Mouse (Mus musculus) neutrophil, adult 59 days (primary cell): Measurements from ENCODE around the gene Ccdc122. TPM values are rescaled to one million over a fixed set of nuclear protein-coding genes. Genes with fewer than 3 reads are reported as not detected.

Experiments used
- total RNA-seq, 2 experiments: library from RNA; stranded (reverse); gene quantifications; 1 replicate in 1 of 2; 2 replicates in 1 of 2; pipeline ENCODE4 v1.2.4; 2023

The Ccdc122 gene
- total RNA-seq = under 1 TPM; 0.29 to 0.42 TPM

DNA sequence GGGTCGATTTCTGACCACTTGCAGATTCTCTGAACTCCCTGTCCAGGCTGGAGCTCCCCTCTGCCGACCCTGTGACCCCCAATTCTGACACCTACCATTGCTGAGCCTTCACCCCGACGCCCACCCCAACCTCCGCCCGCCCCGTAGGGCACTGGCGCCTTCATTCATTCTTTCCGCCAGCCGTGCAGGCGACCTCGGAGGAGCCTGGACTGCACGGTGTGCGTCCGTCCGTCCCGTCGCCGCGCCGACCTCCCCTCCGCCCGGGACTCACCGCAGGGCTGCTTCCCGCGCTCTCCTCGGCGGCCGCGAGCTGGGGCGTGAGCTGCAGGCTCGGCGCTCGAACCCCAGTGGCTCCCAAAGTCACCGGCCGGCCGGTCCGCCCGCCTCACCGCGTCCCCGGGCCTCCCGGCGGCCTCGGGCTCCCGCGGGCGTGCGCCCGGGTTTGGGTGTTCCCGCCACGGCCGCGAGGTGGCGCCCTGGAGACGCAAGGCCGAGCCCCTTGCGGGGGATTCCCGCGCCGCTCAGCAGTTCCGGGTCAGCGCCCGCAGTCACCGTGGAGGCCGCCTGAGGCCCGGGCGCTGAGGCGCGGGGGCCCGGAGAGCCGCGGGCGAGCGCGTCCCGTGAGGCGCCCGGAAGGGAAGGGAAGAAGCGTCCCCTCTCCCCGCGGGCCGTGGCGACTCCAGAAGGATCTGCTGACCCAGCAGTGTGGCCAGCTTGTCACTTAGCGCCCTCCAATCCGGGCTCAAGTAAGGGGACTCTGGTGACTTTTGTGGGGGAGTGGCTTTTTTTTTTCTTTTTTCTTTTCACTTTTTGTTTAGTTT is at the start of gene Ccdc122, which contains the start of gene Lacc1:
Gene Ccdc122, plus strand, starts transcription at position 547 of the 821 bp plus-strand sequence.
Gene Lacc1, minus strand, starts transcription at position 679 of the 821 bp plus-strand sequence.

DNA sequence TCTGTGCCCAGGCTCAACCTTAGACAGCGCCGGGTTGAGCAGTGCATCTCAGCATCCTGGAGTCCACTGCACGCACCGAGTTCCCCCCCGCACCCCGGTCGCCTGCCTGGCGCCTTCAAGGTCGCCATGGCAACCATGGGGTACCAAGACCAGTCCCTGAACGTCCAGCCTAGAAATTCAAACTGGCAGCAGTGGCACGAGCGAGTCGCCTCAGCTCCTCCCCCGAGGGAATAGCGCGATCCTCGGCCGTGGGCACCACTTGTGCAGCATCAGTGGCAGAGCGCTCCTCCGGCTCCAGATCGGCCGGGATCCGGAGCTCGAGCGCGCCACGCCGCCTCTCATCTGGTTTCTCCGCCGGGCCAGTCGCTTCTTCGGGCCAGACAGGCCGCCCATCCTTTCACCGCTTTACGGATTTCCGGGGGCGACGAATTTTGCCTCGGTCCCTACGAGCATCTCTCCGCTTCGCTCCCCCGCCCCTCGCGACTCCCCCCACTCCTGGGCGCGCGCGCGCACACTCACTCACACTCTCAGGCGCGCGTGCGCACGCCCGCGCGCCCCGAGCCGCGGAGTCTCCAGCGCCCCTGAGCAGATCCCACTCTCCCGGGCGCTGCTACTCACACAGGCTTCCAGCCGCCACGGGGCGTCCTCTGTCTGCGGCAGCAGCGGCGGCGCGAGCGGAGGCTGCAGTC is 119.8 kb downstream of the Ccdc122 start, which contains the start of gene Enox1:
Gene Enox1, plus strand, starts transcription at position 542 of the 689 bp plus-strand sequence.

Other genes starting within 250 kb of the Ccdc122 start
- gene Lacc1, start 132 bp downstream of the Ccdc122 start, total RNA-seq = 1 to 10 TPM; 4.2 to 5.4 TPM
- not detected for gene Enox1, start 120.0 kb downstream of the Ccdc122 start, total RNA-seq